Mouse (Mus musculus): ENCODE data around the gene Lhfpl2. TPM values are rescaled to one million over a fixed set of nuclear protein-coding genes. Genes with fewer than 3 reads are reported as not detected.

The Lhfpl2 gene
- polyA plus RNA-seq, 1 experiment from 2014 or later, result 21.0 TPM

DNA sequence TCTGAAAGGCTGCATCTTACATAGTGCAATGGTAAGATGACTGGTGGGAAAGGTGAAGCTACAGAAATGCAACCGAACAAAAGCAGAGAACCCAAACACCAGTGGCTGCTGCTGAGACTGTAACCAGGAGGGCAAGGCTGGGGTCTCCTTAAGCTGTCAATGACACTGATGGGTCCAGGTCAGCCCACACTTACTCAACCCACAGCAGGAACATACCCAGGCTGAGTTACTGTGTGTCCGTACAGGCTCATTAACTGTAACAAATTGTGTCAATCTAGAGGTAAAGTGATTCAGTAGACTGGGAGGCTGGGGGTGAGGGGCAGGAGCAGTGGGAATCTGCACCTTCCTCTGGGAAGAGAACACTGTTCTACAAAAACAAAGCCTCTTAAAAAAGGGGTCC, 185.3 kb downstream of the Lhfpl2 start:
- H3K4me3 ChIP-seq, result no peak overlapping the region
- DNase-seq (ENCODE audit: extremely low spot score, low spot score), result no peak
- H3K36me3 ChIP-seq (replicated peaks), result no peaks in the 10 kb centered on the region
- H3K9me3 ChIP-seq, result no peaks in the 10 kb centered on the region
- H3K4me1 ChIP-seq, result peaks cover 39% of the 10 kb centered on the region
- WGBS, result 84% methylated on average over 2 of the region's 2 CpGs
- H3K27ac ChIP-seq, result no peak overlapping the region
- H3K27me3 ChIP-seq (ENCODE audit: poor library complexity, severe bottlenecking), result no peaks in the 10 kb centered on the region

Other genes starting within 250 kb of the Lhfpl2 start
- gene Scamp1, start 228.1 kb downstream of the Lhfpl2 start, polyA plus RNA-seq (2016; fragmentation: Nextera tagmentation; extraction: Ambion mirVana), result 27.1 and 27.3 TPM in 2 replicates